Mouse (Mus musculus) liver, postnatal 0 days (tissue): Measurements from ENCODE around the gene Ercc1.
A peak's percentile ranks its signal among the peaks of the same experiment; 100 is the strongest.

Source experiments
- CTCF ChIP-seq: sonication (generic); IDR thresholded peaks from 2 replicates; pipeline ENCODE4 v1.5.1; 2016; ENCODE audit warnings: antibody characterized with exemption, low read depth
- EP300 ChIP-seq: IDR thresholded peaks from 2 replicates; pipeline ENCODE4 v1.6.1; 2016; ENCODE audit warnings: antibody characterized with exemption, low read depth, mild to moderate bottlenecking

GRCm38 (mm10) chr7:19343210-19343808, 1.3 kb upstream of the Ercc1 start:
- TF ChIP-seq CTCF: peak; percentile 96
- TF ChIP-seq EP300: no peak
